Mouse (Mus musculus) adrenal gland, postnatal 36 days (tissue): ENCODE data around the gene Ddah2. TPM values are rescaled to one million over a fixed set of nuclear protein-coding genes. Genes with fewer than 3 reads are reported as not detected.

Source experiments
- DNase-seq, 2 experiments: peaks; one replicate each; pipeline ENCODE4 v3.0.0; 2021; ENCODE audit warnings: mixed read lengths in 1 of 2
- long read RNA-seq, 2 experiments: library from polyadenylated mRNA; stranded (forward); transcript quantifications; one replicate each; pipeline ENCODE4 v2.0.0; 2021; ENCODE audit warnings: borderline sequencing depth in 2 of 2
- total RNA-seq, 2 experiments: library from RNA; stranded (reverse); gene quantifications; 2 replicates each; pipeline ENCODE4 v1.2.3; 2021

Ddah2 gene
- 10 to 100 TPM; 16.1 to 18.2 TPM for total RNA-seq
- long read RNA-seq, experiment 1, transcript Ddah2-204 (7 exons, 1,254 nt): minor isoform, 5 of 36 reads
- long read RNA-seq, experiment 1, transcript Ddah2-201 (7 exons, 1,342 nt): major isoform, 23 of 36 reads
- long read RNA-seq, experiment 1, partial matches to known transcripts: 4 of 36 reads
- long read RNA-seq, experiment 1, other reads (novel, unspliced or antisense): 4 of 36 reads
- long read RNA-seq, experiment 2, transcript Ddah2-201 (7 exons, 1,342 nt): major isoform, 9 of 16 reads
- long read RNA-seq, experiment 2, partial matches to known transcripts: 2 of 16 reads
- long read RNA-seq, experiment 2, other reads (novel, unspliced or antisense): 5 of 16 reads

DNA sequence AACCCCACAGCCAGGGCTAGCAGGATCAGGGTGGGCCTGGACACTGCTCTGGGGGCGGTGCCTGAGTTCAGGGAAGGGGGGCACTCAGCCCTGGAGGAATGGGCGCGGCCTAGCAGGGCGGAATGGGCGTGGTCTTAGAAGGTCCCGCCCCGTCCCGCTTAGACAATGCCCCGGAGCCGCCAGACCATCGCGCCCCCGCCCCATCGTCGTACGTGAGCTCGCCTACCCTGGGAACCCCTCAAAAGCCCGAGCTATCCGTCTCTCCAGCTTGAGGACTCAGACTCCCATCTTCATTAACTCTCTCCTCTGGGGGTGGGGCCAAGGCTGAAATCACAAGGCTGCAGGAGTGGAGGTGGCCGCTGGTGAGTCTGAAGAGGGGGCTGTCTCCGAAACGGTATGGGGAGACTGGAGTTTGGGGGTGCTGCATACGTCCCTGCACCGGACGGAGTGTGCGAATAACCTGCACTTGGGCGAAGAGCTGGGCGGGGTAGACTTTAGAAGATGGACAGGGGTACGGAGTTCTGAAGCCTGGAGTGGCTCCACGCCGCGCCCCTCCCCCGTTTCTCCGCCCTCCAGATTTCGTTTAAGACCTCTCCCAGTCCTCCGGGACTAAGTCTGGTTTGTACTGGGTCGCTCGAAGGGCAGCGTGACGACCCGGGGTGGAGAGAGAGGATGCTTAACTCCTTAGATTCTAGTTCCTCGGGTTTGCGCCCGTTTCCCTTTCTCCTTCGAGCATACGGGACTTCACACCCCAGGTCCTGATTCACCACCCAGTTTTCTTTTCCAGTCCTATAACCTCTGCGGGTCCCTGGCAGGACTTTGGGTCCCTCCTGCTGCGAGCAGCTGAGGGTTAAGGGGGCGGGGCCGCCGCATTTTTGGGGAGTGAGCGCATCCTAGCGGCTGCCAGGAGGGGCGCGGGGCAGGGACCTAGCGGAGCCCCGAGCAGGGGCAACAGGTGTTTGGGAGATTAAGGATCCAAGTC lies at the start of gene Ddah2:
Gene Ddah2, plus strand, starts transcription at position 125 of the 982 bp plus-strand sequence.
- peak; percentile 85 to 92 for DNase-seq

DNA sequence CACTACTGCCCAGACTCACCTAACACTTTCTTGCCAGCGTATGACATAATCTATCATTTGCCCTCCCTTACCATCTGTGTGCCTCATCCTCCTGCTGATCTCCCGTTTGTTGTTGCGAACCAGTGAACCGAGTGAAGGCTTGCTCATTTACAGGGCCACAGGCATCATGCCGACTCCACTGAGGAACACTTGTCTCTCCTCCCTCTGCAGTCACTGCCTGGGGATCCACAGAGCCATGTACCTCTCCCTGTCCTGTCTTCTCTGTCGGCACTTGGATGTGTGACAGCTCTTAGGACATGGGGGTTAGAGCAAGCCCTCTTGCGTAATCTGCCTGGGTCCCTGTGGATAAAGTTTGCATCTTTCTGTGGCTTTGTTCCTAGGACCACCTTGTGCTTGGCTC lies 49.2 kb upstream of the Ddah2 start:
- no peak for DNase-seq

GRCm38 (mm10) chr17:35011440-35011839 lies 47.4 kb upstream of the Ddah2 start:
- DNase-seq: no peak

GRCm38 (mm10) chr17:35012430-35012829 lies 46.4 kb upstream of the Ddah2 start:
- no peak for DNase-seq

GRCm38 (mm10) chr17:35013221-35013620 lies 45.6 kb upstream of the Ddah2 start:
- DNase-seq: no peak

- no peak for DNase-seq
These were observed 43.5 kb upstream of the Ddah2 start for GRCm38 (mm10) chr17:35015296-35015695.

GRCm38 (mm10) chr17:35016376-35016775 lies 42.5 kb upstream of the Ddah2 start, which contains the start of gene Vwa7:
Gene Vwa7, plus strand, starts transcription at chr17:35016579.
- peak; percentile 67 to 77 for DNase-seq

GRCm38 (mm10) chr17:35016791-35017705 lies 41.8 kb upstream of the Ddah2 start:
- no peak for DNase-seq

DNA sequence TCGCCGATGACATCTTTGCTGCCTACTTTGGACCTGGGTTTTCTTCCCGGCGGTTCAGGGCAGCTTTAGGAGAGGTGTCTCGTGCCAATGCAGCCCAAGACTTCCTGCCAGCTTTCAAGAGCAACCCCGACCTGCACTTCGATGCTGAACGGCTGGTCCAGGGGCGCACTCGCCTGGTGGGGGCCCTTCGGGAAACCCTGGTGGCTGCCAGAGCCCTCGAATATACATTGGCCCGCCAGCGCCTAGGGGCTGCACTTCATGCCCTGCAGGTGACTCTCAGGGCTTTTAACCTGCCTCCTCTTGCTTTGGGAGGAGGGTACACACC lies 41.2 kb upstream of the Ddah2 start:
- no peak for DNase-seq

DNA sequence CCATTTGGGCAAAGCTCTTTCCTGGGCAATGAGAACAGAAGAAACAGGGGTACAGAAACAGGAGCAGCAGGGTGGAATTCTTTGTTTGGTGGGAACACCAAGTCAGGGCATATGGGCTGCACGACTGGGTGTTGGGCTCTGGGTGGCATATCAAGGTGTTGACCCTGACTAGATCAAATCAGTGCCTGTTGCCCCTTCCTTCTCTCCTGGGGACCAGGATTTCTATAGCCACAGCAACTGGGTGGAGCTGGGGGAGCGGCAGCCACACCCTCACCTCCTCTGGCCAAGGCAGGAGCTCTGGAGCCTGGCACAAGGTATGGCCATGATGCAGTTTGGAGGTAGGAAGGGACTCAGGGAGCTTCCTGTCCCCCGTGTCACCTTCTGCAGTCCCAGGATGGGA lies 40.7 kb upstream of the Ddah2 start:
- DNase-seq: no peak

DNA sequence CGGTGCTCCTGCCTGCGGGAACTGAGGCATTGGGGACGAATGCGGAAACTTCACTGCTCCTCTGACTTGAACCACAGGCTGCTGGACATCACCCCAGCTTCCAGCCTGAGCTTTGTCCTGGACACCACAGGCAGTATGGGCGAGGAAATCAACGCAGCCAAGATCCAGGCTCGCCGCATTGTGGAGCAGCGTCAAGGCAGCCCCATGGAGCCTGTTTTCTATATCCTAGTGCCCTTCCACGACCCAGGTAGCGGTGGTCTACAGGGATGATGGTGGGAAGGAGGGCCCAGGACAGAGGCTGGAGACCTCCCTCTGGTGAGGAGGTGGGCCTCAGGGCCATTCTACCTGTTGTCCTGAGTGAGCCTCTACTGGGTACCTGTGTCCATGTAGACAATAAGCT lies 38.9 kb upstream of the Ddah2 start:
- DNase-seq: no peak

GRCm38 (mm10) chr17:35020551-35020950 lies 38.3 kb upstream of the Ddah2 start:
- no peak for DNase-seq

GRCm38 (mm10) chr17:35021163-35021808 lies 37.5 kb upstream of the Ddah2 start:
- DNase-seq: peak; percentile 88 to 93

GRCm38 (mm10) chr17:35021842-35022477 lies 36.9 kb upstream of the Ddah2 start:
- DNase-seq: peak in 1 of 2 experiments; percentile 30

DNA sequence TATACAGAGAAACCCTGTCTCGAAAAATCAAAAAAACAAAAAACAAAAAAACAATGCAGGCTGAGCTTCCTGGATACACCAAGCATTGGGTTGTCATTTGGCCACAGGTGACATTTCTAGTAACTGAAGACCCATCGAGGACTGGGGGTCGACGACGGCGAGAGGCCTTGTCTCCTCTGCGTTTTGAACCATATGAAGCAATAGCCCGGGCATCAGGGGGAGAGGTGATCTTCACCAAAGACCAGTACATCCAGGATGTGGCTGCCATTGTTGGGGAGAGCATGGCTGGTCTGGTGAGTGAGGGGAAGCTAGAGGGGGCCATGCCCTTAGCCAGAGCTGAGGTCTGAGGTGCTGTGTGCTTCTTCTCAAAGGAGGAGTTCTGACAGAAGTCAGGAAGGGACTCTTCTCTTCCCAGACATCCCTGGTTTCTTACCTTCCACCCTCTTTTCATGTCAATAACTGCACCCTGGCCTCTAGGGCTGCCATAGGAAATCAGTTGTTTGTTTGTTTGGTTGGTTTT lies 36.2 kb upstream of the Ddah2 start:
- no peak for DNase-seq

- DNase-seq: no peak
These were observed 35.6 kb upstream of the Ddah2 start for GRCm38 (mm10) chr17:35023221-35023620.

- no peak for DNase-seq
These were observed 35.1 kb upstream of the Ddah2 start for GRCm38 (mm10) chr17:35023756-35024155.

DNA sequence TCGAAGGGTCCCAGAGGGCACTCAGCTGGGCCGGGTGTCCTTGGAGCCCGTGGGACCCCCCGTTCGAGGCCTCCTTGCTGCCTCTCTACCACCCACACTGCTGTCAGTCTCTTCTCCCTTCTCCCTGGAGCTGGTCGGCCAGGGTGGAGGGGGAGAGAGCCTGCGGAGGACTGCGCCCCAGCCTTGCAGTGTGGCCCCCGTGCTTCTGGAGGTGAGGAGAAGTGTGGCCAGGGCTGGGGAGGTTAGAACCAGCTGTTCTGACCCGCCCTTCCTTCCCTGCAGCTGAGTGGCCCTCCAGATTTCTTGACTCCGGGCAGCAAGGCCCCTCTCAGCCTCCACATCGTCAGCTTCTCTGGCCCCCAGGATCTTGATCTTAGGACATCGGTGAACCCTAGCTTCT lies 34.6 kb upstream of the Ddah2 start:
- no peak for DNase-seq

- DNase-seq: no peak
These were observed 33.9 kb upstream of the Ddah2 start for GRCm38 (mm10) chr17:35024691-35025488.

GRCm38 (mm10) chr17:35026206-35026605 lies 32.6 kb upstream of the Ddah2 start:
- DNase-seq: no peak
